Mouse (Mus musculus) small intestine, adult 2 months (tissue): ENCODE data around the gene Ccdc91.

Source experiments
- CTCF ChIP-seq: fragments of 200-500 bp; IDR thresholded peaks from 2 replicates; pipeline ENCODE4 v1.5.1; 2012; ENCODE audit warnings: low read depth, mild to moderate bottlenecking, control low read depth, inconsistent platforms, low read length, moderate library complexity, mixed read lengths; ENCODE audit not compliant: insufficient replicate concordance, insufficient read length; ENCODE audit errors: extremely low read depth
- POLR2A ChIP-seq: fragments of 200-500 bp; IDR thresholded peaks from 2 replicates; pipeline ENCODE4 v1.6.1; 2012; ENCODE audit warnings: low read depth, mild to moderate bottlenecking, control low read depth, inconsistent platforms, low read length, moderate library complexity

GRCm38 (mm10) chr6:147458637-147459301 lies 16.9 kb upstream of the Ccdc91 start:
- TF ChIP-seq CTCF = no peak
- TF ChIP-seq POLR2A = no peak
